Mouse (Mus musculus) hindbrain, postnatal 0 days (tissue): ENCODE measurements around the gene Gm7168. TPM values are rescaled to one million over a fixed set of nuclear protein-coding genes. Genes with fewer than 3 reads are reported as not detected.
"Not testable (repeated sequence)": the region's sequence is repeated elsewhere in the genome, so short reads cannot be mapped to it uniquely, and the experiment has no call there.

ENCODE experiments used
- ATAC-seq: fragments of 200-750 bp; cut with Nextera tagmentation; 2 replicates; pipeline ENCODE4 v1.8.0; 2017; ENCODE audit warnings: mild to moderate bottlenecking, moderate TSS enrichment, moderate library complexity
- DNase-seq: peaks from one replicate; pipeline ENCODE4 v3.0.0-alpha.2; 2015; ENCODE audit warnings: low spot score
- H3K27ac ChIP-seq: fragments of 300-500 bp; sonication (generic); 2 replicates; pipeline ENCODE4 v1.5.1; 2014; ENCODE audit warnings: mild to moderate bottlenecking
- H3K27me3 ChIP-seq: fragments of 300-500 bp; sonication (generic); 2 replicates; pipeline ENCODE4 v1.6.1; 2014; ENCODE audit warnings: low read length, mixed read lengths; ENCODE audit not compliant: insufficient read depth
- H3K36me3 ChIP-seq: fragments of 300-500 bp; sonication (generic); 2 replicates; pipeline ENCODE4 v1.6.1; 2014; ENCODE audit warnings: low read length, mixed read lengths; ENCODE audit not compliant: insufficient read depth
- H3K4me1 ChIP-seq: fragments of 300-500 bp; sonication (generic); 2 replicates; pipeline ENCODE4 v1.6.1; 2014; ENCODE audit warnings: antibody characterized with exemption, low read length, mixed read lengths; ENCODE audit not compliant: insufficient read depth
- H3K4me2 ChIP-seq: fragments of 300-500 bp; sonication (generic); 2 replicates; pipeline ENCODE4 v1.6.1; 2014; ENCODE audit warnings: low read depth, mild to moderate bottlenecking, low read length, moderate library complexity, mixed read lengths
- H3K4me3 ChIP-seq: fragments of 300-500 bp; sonication (generic); 2 replicates; pipeline ENCODE4 v1.5.1; 2014; ENCODE audit warnings: low read length
- H3K9ac ChIP-seq: fragments of 300-500 bp; sonication (generic); replicated peaks from 2 replicates; pipeline ENCODE4 v1.6.1; 2014; ENCODE audit warnings: mild to moderate bottlenecking, low read length, moderate library complexity, mixed read lengths
- H3K9me3 ChIP-seq: fragments of 300-500 bp; sonication (generic); 2 replicates; pipeline ENCODE4 v1.6.1; 2016; ENCODE audit warnings: low read length, mixed read lengths
- CTCF ChIP-seq: IDR thresholded peaks from 2 replicates; pipeline ENCODE4 v1.5.1; 2016; ENCODE audit warnings: antibody characterized with exemption, control low read depth, low read depth
- WGBS: fragments of 180-500 bp; shearing (Covaris S2); extraction: QIAGEN DNeasy Blood & Tissue Kit; methylation state at CpG from one replicate; pipeline ENCODE4 v1.1.7; 2014; 5-methylcytosine and 5-hydroxymethylcytosine counted together
- polyA plus RNA-seq: library from polyadenylated mRNA; unstranded; fragments of >200 nt; fragmentation: Nextera tagmentation; extraction: Ambion mirVana; gene quantifications from 2 replicates; pipeline ENCODE4 v1.2.1, GENCODE M21; 2015
- total RNA-seq: library from RNA; depleted of rRNA; stranded (reverse); fragments of >200 nt; gene quantifications from 2 replicates; pipeline ENCODE4 v1.2.3, GENCODE M21; 2014; rRNA removed

The Gm7168 gene
- total RNA-seq (not detected in 2 replicates), polyA plus RNA-seq (not detected in 2 replicates)

GRCm38 (mm10) chr17:13948073-13948472 is at the start of gene Gm7168:
Gene Gm7168, plus strand, starts transcription at chr17:13948373.
- not testable (repeated sequence) for H3K4me2 ChIP-seq, H3K27me3 ChIP-seq, H3K27ac ChIP-seq, H3K9ac ChIP-seq, DNase-seq, ATAC-seq, H3K36me3 ChIP-seq, H3K4me3 ChIP-seq, H3K4me1 ChIP-seq, H3K9me3 ChIP-seq
- 71% methylated on average over 1 of the region's 2 CpGs for WGBS

DNA sequence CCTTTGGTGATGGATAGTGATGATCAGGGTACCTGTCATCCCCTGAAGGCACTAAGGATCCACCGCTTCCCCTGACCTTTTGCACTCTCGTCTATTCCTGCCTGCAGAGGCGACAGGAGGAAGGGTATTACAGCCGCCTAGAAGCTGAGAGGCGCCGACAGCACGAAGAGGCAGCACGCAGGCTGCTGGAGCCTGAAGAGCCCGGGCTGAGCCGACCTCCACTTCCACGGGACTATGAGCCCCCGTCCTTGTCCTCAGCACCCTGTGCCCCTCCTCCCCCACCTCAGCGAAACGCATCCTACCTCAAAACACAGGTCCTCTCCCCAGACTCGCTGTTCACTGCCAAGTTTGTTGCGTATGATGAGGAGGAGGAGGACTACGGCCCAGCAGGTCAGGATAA is 49.3 kb upstream of the Gm7168 start:
- Histone ChIP-seq H3K9me3 (no peaks in the 10 kb centered on the region), H3K4me1 (no peaks in the 10 kb centered on the region), H3K4me2 (no peak overlapping the region), H3K36me3 (peaks cover 37% of the 10 kb centered on the region), H3K27ac (no peak overlapping the region), H3K4me3 (no peak overlapping the region), H3K9ac (no peak overlapping the region), H3K27me3 (no peaks in the 10 kb centered on the region)
- 91% methylated on average over 17 of the region's 17 CpGs for WGBS
- TF ChIP-seq CTCF, result no peak
- ATAC-seq (no peak), DNase-seq (no peak)

DNA sequence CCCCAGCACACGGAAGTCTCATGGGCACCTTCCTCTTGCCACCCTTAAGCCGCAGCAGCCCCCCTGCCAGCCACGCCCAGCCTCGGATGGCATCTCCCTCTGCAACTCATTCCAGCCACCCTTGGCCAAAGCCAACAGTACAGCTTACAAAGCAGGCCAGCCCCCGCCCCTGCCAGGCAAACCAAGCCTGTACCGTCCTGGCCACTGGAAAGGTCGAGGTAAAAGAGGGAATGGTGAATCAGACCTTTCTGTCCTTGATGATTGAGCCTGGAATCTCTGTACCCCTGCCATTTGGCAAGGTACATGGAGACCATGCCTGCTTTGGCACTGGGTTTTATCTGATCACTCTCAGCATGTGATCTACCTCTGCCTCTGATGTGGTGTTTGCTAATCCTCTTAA is 48.9 kb upstream of the Gm7168 start:
- H3K27me3 ChIP-seq, result no peaks in the 10 kb centered on the region
- H3K4me1 ChIP-seq, result no peaks in the 10 kb centered on the region
- DNase-seq (no peak), ATAC-seq (0 out of 2 replicates have a peak, but pooled peaks have one; percentile 12)
- no peak overlapping the region for H3K4me2 ChIP-seq
- WGBS, result 88% methylated on average over 7 of the region's 7 CpGs
- H3K4me3 ChIP-seq, result no peak overlapping the region
- no peak overlapping the region for H3K27ac ChIP-seq
- TF ChIP-seq CTCF, result no peak
- no peaks in the 10 kb centered on the region for H3K9me3 ChIP-seq
- no peak overlapping the region for H3K9ac ChIP-seq
- H3K36me3 ChIP-seq, result peaks cover 41% of the 10 kb centered on the region

DNA sequence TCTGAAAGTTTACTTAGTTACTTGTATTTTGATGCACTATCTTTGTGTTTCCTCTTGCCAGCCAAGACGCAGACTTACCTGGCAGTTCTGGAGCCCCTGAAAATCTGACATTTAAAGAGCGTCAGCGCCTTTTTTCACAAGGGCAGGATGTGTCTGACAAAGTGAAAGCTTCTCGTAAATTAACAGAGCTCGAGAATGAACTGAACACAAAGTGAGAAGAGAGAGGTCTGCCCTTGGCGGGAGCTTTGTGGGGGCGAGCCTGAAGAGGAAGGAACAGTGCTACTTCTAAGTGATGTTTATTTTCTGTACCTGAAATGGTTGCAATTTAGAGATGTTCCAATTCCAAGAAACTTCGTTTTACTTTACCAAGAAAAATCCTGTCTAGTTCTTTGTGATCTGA is 44.4 kb upstream of the Gm7168 start:
- WGBS, result 91% methylated on average over 8 of the region's 8 CpGs
- Histone ChIP-seq H3K4me1 (no peaks in the 10 kb centered on the region), H3K36me3 (peaks cover 38% of the 10 kb centered on the region), H3K9ac (no peak overlapping the region), H3K9me3 (no peaks in the 10 kb centered on the region), H3K4me3 (no peak overlapping the region), H3K4me2 (no peak overlapping the region), H3K27ac (no peak overlapping the region), H3K27me3 (no peaks in the 10 kb centered on the region)
- ATAC-seq, result no peak
- TF ChIP-seq CTCF, result no peak
- DNase-seq, result no peak

DNA sequence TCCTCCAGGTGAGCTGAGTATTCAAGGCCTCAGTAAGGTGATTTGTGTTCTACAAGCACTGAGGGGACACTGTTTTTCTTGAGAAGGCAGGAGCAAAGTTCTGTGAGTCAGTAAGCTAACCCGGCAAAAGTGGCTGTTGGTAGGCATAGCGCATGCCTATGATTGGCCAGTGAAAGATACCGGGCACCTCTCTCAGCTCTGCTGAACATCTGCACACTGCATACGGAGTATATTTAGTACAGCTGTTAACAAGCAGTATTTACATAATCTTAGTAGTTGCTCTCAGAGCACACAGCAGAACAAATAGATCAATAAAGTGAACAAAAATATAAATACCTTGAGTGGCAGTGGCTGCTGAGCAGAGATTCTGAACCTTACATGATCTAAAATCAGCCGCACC is 41.1 kb upstream of the Gm7168 start:
- WGBS, result 96% methylated on average over 5 of the region's 5 CpGs
- H3K9ac ChIP-seq, result no peak overlapping the region
- H3K27ac ChIP-seq, result no peak overlapping the region
- H3K4me3 ChIP-seq, result no peak overlapping the region
- 0 out of 2 replicates have a peak, but pooled peaks have one; percentile 27 for ATAC-seq
- no peak for DNase-seq
- no peaks in the 10 kb centered on the region for H3K27me3 ChIP-seq
- no peaks in the 10 kb centered on the region for H3K4me1 ChIP-seq
- H3K36me3 ChIP-seq, result peaks cover 28% of the 10 kb centered on the region
- no peak overlapping the region for H3K4me2 ChIP-seq
- H3K9me3 ChIP-seq, result no peaks in the 10 kb centered on the region
- no peak for TF ChIP-seq CTCF

DNA sequence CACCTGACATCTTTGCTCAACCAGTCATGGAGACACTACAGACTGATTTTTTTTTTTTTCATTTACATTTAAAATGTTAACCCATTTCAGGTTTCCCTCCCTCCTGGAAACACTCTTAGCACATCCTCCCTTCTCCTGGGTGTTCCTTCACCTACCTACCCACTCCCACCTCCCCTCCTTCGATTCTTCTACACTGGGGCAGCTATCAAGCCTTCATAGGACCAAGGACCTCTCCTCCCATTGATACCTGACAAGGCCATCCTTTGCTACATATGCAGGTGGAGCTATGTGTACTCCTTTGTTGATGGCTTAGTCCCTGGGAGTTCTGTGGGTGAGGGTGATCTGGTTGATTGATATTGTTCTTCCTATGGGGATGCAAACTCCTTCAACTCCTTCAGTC is 40.5 kb upstream of the Gm7168 start:
- Histone ChIP-seq H3K4me1 (no peaks in the 10 kb centered on the region), H3K4me2 (no peak overlapping the region), H3K27me3 (no peaks in the 10 kb centered on the region), H3K4me3 (no peak overlapping the region), H3K27ac (no peak overlapping the region), H3K36me3 (peaks cover 25% of the 10 kb centered on the region), H3K9ac (no peak overlapping the region), H3K9me3 (no peaks in the 10 kb centered on the region)
- no peak for DNase-seq
- no peak for ATAC-seq
- no peak for TF ChIP-seq CTCF
- 94% methylated on average over 1 of the region's 1 CpGs for WGBS

DNA sequence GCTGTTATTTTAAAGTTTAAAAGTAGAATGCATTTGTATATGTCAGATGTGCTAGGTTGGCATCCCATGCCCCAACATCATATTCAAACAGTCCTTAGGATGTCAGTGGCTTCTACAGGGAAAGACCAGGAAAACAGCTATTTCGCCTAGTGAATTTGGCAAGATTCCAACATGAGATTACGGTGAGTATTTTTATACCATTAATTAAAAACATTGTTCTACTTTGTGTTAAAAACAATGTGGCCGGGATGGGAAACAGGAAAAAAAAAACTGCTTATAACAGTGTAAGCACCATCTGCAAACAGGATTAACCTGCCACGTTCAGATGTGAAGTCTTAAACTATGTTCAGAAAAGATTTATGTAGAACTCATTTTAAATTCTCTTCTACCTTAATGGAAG is 34.2 kb upstream of the Gm7168 start:
- H3K27me3 ChIP-seq, result no peaks in the 10 kb centered on the region
- H3K4me1 ChIP-seq, result no peaks in the 10 kb centered on the region
- H3K27ac ChIP-seq, result no peak overlapping the region
- 48% methylated on average over 4 of the region's 4 CpGs for WGBS
- no peak for TF ChIP-seq CTCF
- H3K9me3 ChIP-seq, result no peaks in the 10 kb centered on the region
- ATAC-seq, result no peak
- H3K4me2 ChIP-seq, result no peak overlapping the region
- no peak overlapping the region for H3K4me3 ChIP-seq
- DNase-seq, result no peak
- H3K36me3 ChIP-seq, result no peaks in the 10 kb centered on the region
- no peak overlapping the region for H3K9ac ChIP-seq
